Comparison of ENCODE assay signal across 20 mouse cellular contexts in the genomic region with DNA sequence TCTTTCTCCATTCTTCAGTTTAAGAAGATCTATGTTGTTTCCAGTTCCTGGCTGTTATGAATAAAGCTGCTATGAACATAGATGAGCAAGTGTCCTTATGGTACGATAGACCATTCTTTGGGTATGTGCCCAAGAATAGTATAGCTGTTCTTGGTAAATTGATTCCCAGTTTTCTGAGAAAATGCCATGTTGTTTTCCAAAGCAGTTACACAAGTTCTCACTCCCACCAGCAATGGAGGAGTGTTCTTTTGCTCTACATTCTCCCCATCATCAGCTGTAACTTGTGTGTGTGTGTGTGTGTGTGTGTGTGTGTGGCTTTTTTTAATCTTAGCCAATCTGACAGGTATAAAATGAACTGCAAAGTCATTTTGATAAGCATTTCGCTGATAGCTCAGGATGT.
"Had no signal": no experiment of that assay in that cellular context is flagged by ENCODE, and none has a peak within 500 bp of the region (broad histone marks: within the 10 kb centered on the region; RNA-seq: fewer than 3 reads in every experiment).

No protein-coding gene starts in this region.

- ATAC-seq: forebrain, embryonic 13.5 days; forebrain, embryonic 14.5 days; forebrain, embryonic 15.5 days; forebrain, embryonic 16.5 days; forebrain, postnatal 0 days had no signal

- DNase-seq: cerebellum, adult 9-10 months; cerebellum, adult 9-11 months; cerebellum, postnatal 10 days; cerebellum, postnatal 14 days; cerebellum, postnatal 25 days; cerebellum, postnatal 36 days; embryo, embryonic 11 days; forebrain, postnatal 0 days; gastrocnemius, adult 2 months; gastrocnemius, postnatal 10 days; gastrocnemius, postnatal 14 days; gastrocnemius, postnatal 25 days; gastrocnemius, postnatal 36 days; heart, adult 11 months; heart, adult 18-20 months; heart, adult 2 months had no signal
